Mouse (Mus musculus) right cerebral cortex, postnatal 25 days (tissue): ENCODE measurements at regions not wholly inside any gene's neighbourhood (a gene's known extent, or its start where the extent isn't known, plus 50 kb on each side); places are given as distances from the start of the nearest gene placed in this dataset.

Experiments
- DNase-seq: peaks from one replicate; pipeline ENCODE4 v3.0.0; 2022

DNA sequence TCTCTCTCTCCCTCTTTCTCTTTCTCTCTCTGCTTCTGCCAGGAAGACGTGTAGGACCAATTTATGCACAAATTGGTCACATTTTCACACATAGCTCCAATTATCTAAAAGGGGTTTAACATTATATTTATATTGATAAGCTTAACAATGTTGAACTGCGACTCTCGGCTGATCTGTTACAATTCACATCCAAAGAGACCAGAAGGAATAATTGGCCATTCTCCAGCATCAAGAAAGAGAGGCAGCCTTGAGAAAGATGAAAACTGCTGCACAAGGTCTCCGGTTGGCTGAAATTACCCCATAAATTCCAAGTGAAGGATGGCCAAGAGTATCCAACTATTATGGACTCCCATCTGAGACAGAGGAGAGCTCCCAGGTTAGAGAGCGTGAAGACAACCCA, 398.4 kb downstream of the Tshz3 start:
- no peak for DNase-seq

DNA sequence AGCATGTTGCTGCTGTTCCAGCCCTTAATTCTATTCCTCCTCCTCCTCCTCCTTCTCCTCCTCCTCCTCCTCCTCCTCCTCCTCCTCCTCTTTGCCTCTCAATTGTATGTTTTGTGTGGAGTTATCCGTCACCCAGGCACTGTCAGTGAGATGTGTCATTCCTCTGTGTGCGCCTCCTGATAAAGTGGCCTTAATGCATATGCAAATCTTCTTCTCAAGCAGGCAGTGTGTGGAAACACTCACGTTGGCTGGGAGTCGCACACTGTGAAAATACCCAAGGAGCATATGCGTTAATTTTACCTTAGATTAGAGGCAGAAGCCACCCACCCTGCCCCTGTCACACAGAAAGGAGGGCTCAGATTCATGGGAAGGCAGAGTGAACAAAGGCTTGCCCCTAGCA, 401.0 kb downstream of the Tshz3 start:
- no peak for DNase-seq

DNA sequence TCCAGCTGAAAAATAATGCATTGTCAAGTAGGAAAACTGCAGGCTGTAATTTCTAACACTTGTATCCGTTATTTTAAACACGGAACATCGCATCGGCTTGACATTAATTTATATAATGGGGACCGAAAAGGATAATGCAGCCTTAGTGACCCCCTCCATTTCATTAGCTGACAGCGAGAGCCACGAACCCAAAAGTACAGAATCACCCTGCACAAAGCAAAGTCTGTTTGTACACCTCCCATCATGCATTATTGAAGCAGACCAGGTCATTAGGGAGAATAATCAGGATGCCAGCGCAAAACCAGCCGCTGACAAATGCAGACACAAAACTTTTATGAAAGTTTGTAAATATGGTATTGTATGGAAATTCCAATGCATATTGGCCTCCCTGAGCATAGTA, 406.8 kb downstream of the Tshz3 start:
- no peak for DNase-seq

DNA sequence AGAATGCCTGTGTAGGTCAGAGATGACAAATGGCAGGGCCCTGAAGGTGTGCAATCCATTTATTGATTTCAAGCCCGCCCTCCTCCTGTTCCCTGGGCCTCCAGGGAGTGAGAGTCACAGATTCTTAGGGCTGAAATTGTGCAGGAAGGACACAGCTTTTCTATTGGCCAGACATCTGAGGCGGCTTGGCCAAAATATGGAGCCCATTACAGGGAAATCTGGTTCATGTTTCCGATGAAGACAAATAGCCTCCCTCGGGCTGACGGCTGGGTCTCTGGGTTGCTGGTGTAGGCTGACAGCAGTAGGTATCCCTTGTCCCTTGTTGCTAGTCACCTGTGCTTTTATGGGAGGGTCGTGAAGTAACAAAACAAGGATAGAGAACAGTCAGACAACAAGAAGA, 413.2 kb downstream of the Tshz3 start:
- DNase-seq: no peak

DNA sequence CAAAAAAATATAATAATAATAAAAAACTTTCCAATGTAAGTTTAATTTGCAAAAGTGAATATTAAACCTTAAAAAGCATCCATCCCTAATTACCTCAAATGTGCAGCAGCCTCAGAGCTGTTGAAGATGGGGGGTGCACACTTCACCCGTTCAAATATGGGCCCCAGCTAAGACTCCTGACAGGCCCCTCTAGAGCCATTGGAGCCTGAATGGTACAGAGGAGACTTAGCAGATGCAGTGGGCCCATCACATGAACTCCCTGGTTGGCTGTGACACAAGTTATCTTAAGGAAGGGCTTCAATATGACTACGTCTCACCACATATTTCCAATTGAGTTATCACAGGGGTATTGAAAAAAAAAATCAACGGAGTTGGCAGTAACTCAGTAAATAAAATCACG, 422.9 kb downstream of the Tshz3 start:
- no peak for DNase-seq

DNA sequence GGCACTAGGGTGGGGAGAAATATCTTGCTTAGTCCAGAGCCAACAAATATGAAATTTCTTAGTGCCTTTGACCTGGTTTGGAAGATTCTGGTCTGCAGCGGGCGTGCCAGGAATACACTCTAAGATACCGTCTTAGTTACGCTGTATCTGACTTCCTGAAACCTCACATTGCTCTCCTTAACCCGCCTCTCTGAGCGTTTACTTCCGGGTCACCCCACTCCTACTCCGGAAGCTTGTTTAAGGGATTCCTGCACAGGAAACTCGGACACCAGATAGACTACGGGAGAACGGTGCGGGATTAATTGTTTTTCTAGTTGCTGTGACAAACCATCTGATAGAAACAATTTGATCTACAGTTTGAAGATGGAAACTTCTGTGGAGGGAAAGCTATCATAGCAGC, 442.3 kb downstream of the Tshz3 start:
- no peak for DNase-seq

DNA sequence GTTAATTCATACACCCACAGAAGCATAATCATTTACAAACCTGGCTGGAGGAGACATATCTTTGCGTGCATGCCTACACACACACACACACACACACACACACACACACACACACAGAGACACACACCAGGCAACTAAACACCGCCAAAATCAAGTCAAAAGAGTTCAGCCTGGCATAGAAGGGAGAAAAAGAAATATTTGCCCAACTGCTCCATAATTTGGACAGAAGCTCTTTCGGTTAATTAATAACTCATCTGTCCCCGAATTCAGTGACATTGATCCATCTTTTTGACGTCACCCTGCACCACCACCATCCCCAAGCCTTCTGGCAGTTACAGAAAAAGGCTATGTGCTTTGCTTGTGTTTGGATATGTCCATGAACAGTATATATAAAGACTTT, 444.9 kb downstream of the Tshz3 start:
- no peak for DNase-seq

DNA sequence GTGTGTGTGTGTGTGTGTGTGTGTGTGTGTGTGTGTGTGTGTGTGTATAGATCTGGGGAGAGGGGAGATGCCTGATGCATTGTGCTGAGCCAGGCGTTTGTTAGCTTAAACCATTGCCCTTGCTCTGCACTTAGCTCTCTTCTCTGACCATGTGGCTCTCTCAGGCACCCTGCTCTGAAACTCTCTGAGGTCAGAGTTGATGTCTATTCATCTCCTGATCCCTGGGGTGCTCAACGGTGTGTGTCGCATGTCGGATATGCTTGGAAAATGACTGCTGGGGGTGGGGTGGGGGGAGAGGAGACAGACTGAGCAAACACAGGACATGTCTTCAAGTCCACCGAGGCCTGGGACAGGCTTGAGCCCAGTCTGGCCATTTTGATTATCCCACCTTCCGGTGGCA, 446.4 kb downstream of the Tshz3 start:
- no peak for DNase-seq

DNA sequence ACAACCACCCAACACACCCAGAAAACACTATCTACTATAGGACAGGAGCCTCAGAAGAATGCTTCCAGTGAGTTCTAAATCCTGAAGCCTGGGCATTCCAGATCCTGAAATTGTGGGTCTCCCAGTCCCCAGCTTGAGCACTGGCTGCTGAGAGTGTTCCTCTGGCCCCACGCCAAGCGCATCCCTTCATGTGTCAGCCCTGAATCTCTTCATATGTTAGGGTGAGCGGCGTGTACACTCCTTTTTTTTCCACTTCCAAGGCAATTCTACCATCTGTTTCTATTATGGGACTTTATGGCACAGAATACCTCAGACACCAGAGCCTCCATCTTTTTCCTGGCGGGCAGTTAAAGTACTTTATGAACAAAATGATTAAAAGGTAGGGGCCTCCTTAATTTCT, 451.8 kb downstream of the Tshz3 start:
- no peak for DNase-seq

DNA sequence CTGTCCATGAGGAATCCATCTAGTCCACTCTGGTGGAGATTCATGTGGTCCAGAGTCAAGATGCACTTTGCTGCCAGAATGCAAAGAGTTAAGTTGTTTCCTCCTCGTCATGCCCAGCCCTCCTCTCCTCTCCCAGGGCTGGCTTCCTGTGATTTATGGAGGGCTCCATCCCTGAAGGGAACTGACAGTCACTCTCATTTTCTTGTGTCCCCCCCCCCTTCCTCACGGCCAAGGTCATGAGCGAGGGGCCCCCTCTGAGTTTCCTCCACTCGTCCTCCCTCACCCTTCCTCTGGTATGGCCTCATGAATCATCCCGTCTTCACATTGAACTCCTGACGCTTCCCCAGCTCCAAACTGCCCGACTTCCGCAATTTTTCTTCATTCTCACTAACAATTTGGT, 461.9 kb downstream of the Tshz3 start:
- no peak for DNase-seq

DNA sequence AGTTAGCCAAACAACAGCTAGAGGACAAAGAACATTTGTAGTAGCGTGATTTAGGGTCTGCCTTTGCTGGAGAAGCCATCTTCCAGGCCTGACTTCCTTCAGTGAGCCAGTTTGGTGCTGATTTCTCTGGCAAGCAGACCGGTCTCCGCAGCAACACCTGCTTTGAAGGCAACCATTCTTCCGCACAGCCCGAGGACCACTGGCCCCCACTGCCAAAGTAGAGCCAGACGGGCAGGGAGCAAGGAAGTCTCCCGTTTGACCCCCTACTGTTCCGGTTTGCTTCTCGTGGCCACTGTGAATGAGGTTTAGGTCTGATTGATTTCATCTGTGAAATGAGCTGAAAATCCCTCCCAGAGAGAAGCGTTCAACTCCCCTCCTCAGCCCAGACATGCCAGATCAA, 471.0 kb downstream of the Tshz3 start:
- DNase-seq: no peak

DNA sequence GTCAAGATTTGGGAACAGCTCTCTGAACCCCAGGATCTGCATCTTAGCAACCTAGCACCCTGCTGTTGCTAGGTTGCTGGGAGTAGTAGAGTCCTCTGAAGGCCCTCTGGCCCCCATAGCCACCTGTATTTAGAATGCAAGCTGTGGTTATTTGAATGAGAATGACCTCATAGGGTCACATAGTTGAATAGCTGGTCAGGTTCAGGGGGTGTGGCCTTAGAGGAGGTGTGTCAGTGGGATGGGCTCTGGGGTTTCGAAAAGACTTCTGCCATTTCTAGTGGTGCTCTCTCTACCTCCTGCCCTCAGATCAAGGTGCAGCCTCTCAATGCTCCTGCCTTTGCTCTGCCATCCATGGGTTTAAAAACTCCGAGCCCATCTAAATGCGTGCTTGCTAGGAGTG, 477.8 kb downstream of the Tshz3 start:
- DNase-seq: no peak

DNA sequence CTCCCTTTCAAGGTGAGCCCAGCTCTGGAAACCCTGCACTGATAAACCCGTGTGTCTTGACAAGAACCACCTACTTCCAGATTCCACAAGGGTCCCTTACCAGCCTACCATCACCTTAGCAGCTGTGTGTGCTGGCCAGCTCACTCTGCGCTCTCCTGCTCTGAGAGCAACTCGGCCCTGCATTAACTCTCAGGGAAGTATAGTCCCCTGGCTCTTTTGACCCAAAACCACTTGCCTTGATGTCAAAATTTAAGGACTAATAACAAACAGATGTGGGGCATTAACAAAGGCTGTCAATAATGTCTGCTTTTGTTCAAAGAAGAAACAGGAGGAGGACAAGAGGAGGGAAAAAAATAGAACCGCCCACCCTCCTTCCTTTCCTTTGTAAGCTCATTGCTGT, 480.3 kb downstream of the Tshz3 start:
- no peak for DNase-seq

DNA sequence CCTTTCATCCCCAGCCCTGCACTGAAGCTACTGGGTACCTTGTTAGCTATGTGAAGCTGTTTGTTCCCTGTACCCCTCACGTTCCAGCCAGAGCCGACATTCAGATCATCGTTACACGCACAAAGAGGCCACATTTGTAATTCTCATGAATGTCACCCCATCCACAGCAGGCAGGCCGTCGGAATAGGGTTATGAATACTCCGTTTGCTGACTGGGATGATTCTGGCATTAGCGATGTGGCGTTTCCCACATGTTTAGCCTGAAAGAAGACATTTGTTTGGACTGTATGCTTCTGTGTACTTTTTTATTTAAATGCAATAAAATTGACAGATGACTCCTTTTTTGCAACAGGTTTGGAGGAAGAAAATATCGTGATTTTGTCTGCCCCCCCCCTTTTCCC, 482.0 kb downstream of the Tshz3 start:
- no peak for DNase-seq

DNA sequence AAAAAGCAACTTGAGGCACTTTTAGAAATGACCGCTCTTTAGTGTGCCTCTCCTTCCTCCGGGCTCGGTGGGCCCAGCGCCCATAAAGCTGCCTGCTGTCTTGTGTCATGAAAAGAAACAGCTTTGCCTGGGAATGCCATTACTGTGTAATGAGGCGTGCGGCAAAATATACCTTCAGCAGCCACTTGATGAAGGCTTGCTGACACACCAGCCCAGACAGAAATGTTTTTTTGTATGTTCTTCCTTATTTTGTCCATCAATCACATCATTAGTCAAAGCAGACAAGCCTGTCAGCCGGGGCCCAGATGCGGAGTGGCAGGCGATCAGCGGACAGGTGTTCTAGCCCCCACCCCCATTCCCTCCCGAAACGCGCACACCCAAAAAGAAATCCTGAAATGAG, 482.5 kb downstream of the Tshz3 start:
- no peak for DNase-seq

DNA sequence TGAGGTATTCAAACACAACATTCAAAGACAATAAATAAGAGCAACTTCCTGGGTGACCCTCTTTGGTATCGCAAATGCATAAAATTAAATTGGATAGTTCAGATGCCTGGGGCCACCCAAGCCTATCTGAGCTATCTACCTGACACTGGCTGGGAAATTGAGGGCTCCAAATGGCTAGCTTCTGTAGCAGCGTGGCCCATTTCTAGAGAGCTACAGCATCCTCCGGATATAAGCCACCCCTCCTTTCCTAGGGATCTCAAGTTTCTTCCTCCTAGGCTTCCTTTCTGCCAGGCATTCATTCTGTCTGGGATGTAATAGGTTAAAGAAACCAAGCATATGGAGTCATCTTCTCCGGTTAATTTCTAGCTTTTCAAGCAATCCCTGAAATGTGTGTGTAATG, 483.2 kb downstream of the Tshz3 start:
- no peak for DNase-seq

DNA sequence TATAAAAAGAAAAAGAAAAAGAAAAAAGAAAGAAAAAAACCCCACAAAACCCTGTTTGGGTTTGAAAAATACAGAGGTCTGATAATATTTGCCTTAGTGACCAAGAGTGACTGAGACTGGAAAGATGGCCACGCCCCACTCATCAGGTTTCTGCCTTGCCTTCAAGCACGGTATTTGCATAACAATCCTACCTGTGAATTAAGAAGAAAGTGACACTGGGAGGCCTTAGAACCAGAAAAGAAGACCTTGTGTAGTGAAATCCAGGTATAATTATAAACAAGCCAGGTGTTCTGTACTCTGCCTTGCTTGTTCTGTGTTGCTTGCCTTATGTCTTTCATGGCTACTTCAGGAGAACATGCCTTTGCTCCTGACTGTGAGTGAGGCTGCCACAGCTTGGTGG, 494.6 kb downstream of the Tshz3 start:
- DNase-seq: no peak

DNA sequence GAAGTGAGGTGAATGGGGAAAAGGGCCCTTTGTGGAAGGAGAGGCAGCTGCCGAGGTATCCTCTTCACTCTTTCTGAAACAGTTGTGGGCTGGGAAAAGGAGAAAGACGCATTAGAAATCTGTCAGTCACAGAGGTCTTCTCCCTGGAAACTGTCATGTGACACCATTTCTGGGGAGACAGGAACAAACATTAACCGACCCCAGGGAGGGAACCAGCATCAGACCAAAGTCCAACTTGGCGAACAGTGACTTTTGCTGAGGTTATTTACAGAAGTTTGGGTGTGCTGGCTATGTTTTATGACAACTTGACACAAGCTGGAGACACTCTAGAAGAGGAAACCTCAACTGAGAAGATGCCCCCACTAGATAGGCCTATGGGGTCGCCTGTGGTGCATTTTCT, 506.9 kb downstream of the Tshz3 start:
- no peak for DNase-seq

DNA sequence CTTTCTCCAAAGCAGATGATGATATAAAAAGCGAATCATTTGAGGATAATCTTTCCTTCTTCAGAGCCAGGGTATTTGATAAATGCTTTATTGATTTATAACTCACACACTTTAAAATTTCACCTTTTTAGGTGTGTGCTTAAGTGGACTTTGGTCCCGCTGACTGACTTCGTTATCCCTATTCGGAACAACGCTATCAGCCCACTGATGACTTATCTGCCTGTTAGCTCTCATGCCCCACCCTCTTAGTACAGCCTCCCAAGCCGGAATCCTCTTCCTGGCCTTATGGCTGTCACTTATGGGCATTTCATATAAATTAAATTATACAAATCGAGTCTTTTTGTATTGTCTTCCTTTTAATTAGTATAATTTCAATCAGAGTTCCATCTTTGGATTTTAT, 510.4 kb downstream of the Tshz3 start:
- DNase-seq: no peak

DNA sequence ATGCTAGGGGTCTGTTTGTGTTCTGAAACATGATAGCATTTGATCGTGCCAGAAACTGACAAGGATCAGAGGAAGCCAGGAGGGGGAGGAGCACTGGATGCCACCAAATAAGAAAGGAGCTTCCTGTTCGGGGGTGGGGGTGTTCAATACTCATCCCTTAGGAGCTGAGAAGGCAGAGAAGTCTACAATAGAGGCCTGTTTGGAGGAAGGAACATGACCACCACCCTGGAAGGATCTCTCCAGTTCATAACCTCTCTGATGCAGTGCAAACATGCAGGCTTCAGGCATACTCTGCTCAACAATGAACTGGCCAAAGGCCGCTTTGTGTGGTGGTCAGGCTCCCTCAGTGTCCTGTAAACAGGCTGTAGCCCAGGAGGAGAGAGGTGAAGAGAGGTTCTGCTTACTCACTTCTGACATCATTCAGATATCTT, 515.8 kb downstream of the Tshz3 start:
- no peak for DNase-seq

DNA sequence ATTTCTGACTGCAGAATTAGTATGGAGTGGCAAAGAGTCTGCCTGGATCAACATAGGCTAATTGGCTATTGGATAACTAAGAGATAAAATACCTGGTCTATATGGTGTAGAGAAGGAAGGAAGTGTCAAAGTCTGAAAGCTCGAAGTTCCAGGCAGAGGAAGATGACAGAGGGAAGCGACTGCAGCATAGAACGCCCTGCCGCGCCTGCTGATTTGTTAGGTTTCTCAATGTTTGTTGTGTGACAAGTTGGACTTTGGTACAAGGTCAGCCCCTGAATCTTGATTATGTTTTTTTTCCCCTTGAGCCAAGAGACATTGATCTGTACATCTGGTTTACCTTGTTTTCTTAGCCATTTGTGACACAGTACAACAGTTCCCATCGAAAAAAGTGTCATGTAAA, 517.6 kb downstream of the Tshz3 start:
- DNase-seq: no peak

DNA sequence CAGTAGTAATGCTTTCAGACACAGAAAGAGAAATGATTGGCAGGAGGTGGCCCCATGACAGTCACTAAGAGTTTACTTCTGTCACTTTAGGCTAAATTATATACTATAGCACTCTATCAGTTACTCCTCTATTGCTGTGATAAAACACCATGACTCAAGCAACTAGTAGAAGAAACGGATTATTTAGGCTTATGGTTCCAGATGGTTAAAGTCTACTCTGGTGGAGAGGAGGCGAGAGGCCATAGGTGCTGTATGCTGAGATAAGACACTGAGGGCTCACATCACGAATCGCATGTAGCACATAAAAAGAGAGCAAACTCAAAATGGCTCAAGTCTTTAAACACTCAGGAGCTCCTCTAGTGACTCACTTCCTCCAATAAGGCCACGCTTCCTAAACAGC, 522.6 kb downstream of the Tshz3 start:
- no peak for DNase-seq

DNA sequence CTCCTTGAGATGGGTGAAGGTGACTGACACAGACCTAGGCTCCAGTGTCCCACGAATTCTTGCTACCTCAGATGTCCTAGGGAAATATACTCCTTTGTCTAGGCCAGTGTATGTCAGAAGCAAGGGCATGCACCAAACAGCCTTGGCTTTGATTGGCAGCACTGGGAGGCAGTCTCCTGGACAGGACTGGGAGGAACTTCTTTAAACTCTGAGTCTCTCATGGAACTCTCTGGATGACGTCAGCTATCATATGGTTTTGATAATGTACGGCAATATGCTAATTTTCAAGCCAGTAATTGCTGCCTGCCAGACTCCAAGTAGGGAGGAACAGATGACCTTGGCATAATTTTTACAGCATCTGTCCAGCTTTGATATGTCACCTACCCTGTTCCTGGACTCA, 528.5 kb downstream of the Tshz3 start:
- DNase-seq: no peak

DNA sequence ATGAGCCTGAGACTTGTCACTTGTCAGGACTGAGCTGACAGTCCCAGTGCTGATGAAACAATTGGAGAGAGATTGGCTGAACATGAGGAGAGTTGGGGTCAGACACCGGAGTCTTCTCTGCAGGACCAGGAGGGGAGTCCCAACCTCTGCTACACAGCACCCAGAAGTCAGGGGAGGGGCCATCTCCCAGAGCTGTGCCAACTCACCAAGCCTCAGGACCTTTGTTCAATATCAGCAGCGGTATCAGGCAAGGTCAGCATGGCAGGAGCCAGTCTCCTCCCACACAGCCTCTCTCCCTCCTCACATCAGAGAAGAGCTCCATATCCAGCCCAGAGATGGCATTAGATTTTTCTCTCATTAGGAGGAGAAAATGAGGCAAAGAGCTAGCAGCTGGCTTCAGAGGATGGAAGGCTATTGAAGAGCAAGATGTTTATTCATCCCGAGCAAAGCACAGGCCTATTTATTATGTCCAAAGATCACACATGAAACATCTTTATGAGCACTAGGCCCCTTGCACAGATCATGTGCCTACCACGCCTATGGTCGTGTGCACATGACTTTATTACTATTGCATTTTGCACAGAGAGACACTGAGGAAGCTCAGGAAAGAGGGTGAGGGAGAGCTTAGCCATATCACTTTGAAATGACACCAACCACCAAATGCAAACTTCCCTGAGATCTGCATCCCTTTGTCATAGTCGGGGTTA, 532.9 kb downstream of the Tshz3 start:
- DNase-seq: no peak

DNA sequence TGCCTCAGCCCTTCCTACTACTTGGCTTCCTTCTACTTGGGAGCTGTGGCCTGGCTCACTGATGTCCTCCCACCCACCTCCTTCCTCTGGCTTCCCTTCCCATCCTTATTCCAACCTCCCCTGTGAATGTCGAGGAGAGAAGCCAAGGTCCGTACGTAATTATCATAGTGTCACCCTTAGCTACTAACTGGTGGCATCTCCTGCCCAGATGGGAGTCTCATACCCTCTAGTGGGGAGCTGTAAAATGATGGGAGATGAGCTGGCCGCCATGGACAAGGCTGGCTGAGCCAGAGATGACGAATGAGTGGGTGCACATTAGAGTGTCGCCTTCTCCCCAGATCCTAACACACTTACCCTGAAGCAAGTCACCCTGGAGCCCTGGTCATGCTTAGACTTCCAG, 532.6 kb downstream of the Zfp536 start:
- DNase-seq: no peak

DNA sequence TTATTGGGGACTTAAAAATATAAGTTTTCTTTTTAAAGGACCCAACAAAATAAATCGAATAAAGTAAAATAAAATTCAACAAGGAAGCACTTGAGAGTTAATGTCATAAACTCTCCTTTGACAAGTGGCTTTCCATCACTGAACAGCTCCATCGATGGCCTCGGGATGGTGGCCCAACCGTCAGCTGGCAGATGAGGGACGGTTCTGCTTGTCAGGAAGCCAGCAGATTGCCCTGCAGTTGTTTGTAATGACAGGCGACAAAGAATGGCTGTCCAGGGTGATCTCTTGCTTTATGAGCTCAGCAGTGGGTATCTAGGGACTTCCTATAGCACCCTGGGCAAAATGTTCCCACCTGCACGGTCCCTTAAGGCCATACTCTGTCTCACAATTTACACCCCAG, 531.7 kb downstream of the Zfp536 start:
- DNase-seq: no peak
